Mouse (Mus musculus) brain, adult 10 weeks (tissue): ENCODE measurements around the gene Olfr1160. TPM values are rescaled to one million over a fixed set of nuclear protein-coding genes. Genes with fewer than 3 reads are reported as not detected.

ENCODE experiments used
- polyA plus RNA-seq: library from polyadenylated mRNA; stranded (reverse); fragments of 350-450 nt; fragmentation: Illumina TruSeq; extraction: RNeasy Lipid Tissue Mini Kit (QIAGEN cat#74804); gene quantifications from one replicate; pipeline ENCODE4 v1.2.3, GENCODE M21; 2015; ENCODE audit warnings: low read depth, low replicate concordance

Olfr1160 gene
- not detected for polyA plus RNA-seq

DNA sequence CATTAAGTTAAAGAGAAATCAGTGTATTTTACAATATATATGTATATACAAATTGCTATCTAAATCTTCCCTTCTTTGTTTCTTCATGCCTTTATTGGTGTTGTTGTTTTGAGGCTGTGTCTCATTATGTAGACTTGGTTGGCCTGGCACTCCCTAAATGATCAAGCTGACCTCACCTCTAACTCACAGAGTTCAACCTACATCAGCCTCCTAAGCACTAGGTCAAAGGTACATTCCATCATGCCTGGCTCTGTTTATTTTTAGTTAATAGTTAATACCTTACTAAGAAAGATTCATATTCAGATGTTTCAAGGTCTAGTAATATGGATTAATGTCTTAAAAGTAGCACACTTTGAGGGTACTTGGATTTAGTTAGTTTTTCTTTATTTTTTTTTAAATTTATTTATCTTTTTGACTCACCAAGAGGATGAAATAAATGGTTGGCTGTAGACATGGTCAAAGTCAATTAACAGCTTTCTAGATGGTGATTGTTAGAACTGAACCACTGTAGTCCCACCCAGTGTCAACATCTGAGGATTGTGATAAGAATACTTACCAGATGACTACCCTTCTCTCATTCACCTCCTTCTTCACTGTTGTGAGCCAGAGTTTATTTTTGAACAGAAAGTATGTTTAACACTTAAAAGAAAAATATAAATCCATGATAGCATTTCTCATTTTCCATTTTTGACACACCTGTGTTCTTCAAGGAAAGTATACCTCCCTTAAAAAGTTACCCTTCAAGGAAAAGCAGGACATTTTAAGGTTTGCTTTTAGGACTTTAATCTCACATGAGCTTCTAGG lies at the start of gene Olfr1160:
Gene Olfr1160 (minus strand): TSS at position 754 of the 804 bp plus-strand sequence.

DNA sequence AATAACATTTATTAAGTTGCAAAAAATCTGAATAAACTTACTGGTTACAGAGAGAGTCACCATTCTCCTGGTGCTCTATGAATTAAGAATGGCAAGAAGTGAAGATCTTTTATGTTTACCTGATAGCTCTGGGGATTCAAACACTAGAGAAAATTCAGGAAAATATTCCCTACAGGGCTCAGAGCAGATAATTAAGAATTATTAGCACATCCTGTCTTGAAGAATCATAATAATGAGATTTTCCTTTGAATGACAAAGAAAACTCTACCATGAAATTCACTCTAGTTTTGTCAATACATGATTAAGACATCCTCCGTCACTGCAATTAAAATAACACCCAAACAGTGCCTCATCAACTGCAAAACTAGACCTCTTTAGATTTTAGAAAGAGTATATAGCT lies 43.0 kb upstream of the Olfr1160 start, which contains the start of gene Olfr1162:
Gene Olfr1162 (minus strand): TSS at position 101 of the 400 bp plus-strand sequence.

DNA sequence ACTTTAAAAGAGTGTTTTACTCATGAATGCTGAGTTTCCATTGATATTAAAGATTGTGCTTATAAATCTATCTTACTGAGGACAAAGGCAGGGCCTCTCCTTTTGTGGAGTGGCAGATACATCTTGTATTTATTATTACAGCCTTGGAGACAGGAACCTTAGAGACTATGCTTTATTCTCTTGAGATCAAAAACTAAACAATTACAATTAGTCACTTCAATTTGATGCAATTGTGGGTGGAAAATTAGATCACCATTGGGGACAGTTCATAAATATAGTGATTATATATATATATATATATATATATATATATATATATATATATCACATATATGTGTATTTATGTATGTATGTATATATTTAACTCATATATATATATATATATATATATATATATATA lies 29.5 kb upstream of the Olfr1160 start, which contains the start of gene Olfr73:
Gene Olfr73 (minus strand): TSS at position 101 of the 400 bp plus-strand sequence.

GRCm38 (mm10) chr2:88022474-88022873 lies 14.4 kb upstream of the Olfr1160 start, which contains the start of gene Olfr1161:
TSS of gene Olfr1161 (plus strand) at chr2:88022774.

DNA sequence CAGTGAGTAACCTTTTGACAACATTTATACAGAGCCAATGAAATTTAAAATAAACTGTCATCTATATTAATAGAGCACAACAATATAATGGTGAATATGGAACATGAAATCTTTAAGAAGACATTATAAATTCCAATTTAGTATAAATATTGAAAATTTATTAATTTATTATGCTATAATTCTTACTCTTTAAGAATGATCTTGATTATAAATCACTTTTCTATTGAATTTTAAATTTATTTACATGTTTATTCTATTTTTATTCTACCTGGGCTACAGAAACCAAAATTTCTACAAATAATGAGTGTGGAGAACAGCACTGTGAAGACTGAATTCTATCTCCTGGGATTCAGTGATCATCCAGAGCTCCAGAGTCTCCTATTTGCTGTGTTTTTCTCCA lies 18.3 kb downstream of the Olfr1160 start, which contains the start of gene Olfr1158:
Gene Olfr1158 (plus strand): TSS at position 301 of the 400 bp plus-strand sequence.

GRCm38 (mm10) chr2:87974563-87974962 lies 33.5 kb downstream of the Olfr1160 start, which contains the start of gene Olfr74:
TSS of gene Olfr74 (minus strand) at chr2:87974663.

DNA sequence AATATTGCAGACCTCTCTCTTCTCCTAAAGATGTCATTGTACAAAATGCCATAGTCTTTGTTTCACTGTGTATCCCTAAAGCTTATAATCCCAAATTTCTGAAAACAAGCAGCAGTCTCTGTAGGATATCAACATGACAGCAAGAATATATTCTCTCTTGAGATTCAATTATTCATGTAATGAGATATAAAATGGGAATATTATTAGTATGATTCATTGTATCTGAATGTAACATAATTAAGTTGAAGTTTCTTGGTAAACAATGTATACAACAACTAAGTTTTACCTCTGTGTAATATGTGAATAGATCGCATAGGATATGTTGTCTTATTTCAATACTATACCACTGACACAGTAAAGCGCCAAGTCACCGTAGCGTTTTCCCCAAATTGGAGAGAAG lies 39.9 kb downstream of the Olfr1160 start, which contains the start of gene Olfr1157:
Gene Olfr1157 (minus strand): TSS at position 101 of the 400 bp plus-strand sequence.

DNA sequence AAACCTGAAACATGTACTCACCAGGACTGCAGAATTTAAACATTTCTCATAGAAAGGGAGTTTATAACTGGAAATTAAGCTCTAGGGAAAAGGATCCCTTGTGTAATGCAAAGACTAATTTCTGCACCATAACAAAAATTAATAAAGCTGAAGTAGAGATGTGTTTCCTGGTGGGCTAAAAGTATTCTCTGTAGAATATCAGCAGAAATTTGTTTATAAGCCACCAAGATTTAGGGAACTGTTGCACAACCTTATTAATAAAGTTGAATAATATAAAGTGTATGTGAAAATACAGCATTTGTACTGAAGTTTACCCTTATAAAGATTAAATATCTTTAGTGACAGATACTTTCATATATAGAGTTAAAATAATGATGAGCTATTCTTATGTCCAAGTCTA lies 55.1 kb downstream of the Olfr1160 start, which contains the start of gene Olfr1156:
Gene Olfr1156 (minus strand): TSS at position 101 of the 400 bp plus-strand sequence.

Other genes starting within 250 kb of the Olfr1160 start
- gene Olfr152, start 228.8 kb downstream of the Olfr1160 start, polyA plus RNA-seq, result not detected
- not detected for gene Olfr1143, start 207.7 kb downstream of the Olfr1160 start, polyA plus RNA-seq
- not detected for gene Olfr1145, start 198.4 kb downstream of the Olfr1160 start, polyA plus RNA-seq
- not detected for gene Olfr1148, start 177.7 kb downstream of the Olfr1160 start, polyA plus RNA-seq
- not detected for gene Olfr1150-ps1, start 164.3 kb downstream of the Olfr1160 start, polyA plus RNA-seq
- gene Olfr1151, start 152.4 kb downstream of the Olfr1160 start, polyA plus RNA-seq, result not detected
- not detected for gene Olfr1152, start 141.8 kb downstream of the Olfr1160 start, polyA plus RNA-seq
- gene Olfr1153, start 113.3 kb downstream of the Olfr1160 start, polyA plus RNA-seq, result not detected
- not detected for gene Olfr1154, start 103.1 kb downstream of the Olfr1160 start, polyA plus RNA-seq
- not detected for gene Olfr1155, start 63.1 kb downstream of the Olfr1160 start, polyA plus RNA-seq
- not detected for gene Olfr1156, start 55.2 kb downstream of the Olfr1160 start, polyA plus RNA-seq
- not detected for gene Olfr1157, start 40.0 kb downstream of the Olfr1160 start, polyA plus RNA-seq
- gene Olfr74, start 33.6 kb downstream of the Olfr1160 start, polyA plus RNA-seq, result not detected
- gene Olfr1158, start 18.2 kb downstream of the Olfr1160 start, polyA plus RNA-seq, result not detected
- gene Olfr1161, start 14.5 kb upstream of the Olfr1160 start, polyA plus RNA-seq, result not detected
- gene Olfr73, start 29.4 kb upstream of the Olfr1160 start, polyA plus RNA-seq, result not detected
- gene Olfr1162, start 42.9 kb upstream of the Olfr1160 start, polyA plus RNA-seq, result not detected
- not detected for gene Olfr1163, start 63.6 kb upstream of the Olfr1160 start, polyA plus RNA-seq
- not detected for gene Olfr1164, start 85.7 kb upstream of the Olfr1160 start, polyA plus RNA-seq
- gene Olfr1166, start 120.0 kb upstream of the Olfr1160 start, polyA plus RNA-seq, result not detected
- gene Olfr1167, start 146.9 kb upstream of the Olfr1160 start, polyA plus RNA-seq, result not detected
- gene Olfr1168, start 173.6 kb upstream of the Olfr1160 start, polyA plus RNA-seq, result not detected
- not detected for gene Olfr1170, start 220.1 kb upstream of the Olfr1160 start, polyA plus RNA-seq